Mouse (Mus musculus) cerebellum, adult 2 months (tissue): ENCODE measurements around the gene Hist1h2bh.

Source experiments
- CTCF ChIP-seq: fragments of 200-500 bp; IDR thresholded peaks from 2 replicates; pipeline ENCODE4 v1.5.1; 2011; ENCODE audit warnings: low read depth, mild to moderate bottlenecking, control low read depth, low read length, moderate library complexity, borderline replicate concordance; ENCODE audit not compliant: insufficient read depth
- POLR2A ChIP-seq: fragments of 200-500 bp; IDR thresholded peaks from 2 replicates; pipeline ENCODE4 v1.6.1; 2011; ENCODE audit warnings: low read length, control low read depth, borderline replicate concordance; ENCODE audit not compliant: insufficient read depth

DNA sequence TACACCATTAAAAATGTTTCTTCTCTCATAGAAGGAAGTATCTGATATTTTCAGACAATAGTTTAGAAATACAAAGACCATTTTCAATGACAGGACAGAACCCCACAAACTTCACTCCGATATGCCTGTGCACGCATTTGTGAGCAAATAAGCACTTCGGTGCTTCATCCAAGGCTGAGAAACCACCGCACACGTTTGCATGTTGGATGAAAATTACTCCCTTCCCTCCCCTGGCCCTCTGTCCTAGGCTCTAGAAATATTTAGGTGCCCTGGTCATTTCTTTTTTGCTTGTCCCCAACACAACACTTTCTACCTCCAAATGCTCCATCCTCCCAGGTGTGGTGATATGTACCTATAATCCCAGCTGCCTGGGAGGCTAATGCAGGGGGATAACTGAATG lies 41.7 kb downstream of the Hist1h2bh start:
- no peak for TF ChIP-seq CTCF
- no peak for TF ChIP-seq POLR2A
